Mouse (Mus musculus): ENCODE measurements around the gene Dnttip2.

- TF ChIP-seq CTCF (IDR thresholded peaks at IDR 0.05; ENCODE audit: control insufficient read depth, insufficient read depth, insufficient read length) = no peak
- TF ChIP-seq MAX (IDR thresholded peaks at IDR 0.05) = no peak
- no peak for TF ChIP-seq FOSL1 (IDR thresholded peaks at IDR 0.05; ENCODE audit: insufficient read depth, low read length, poor library complexity, severe bottlenecking)
- no peak for TF ChIP-seq CEBPB (IDR thresholded peaks at IDR 0.05; ENCODE audit: low read depth)
These were observed 27.1 kb downstream of the Dnttip2 start for GRCm38 (mm10) chr3:122300983-122301919.
